Mouse (Mus musculus) CH12.LX (cell line): Measurements from ENCODE around the gene Samsn1.

Experiments used
- ELF1 ChIP-seq: IDR thresholded peaks from 2 replicates; pipeline ENCODE4 v1.6.1; 2014; ENCODE audit warnings: low read depth, mild to moderate bottlenecking, inconsistent platforms, low read length, improper control_type of control experiment
- EP300 ChIP-seq: IDR thresholded peaks from 2 replicates; pipeline ENCODE4 v1.6.1; 2011; ENCODE audit warnings: low read length, improper control_type of control experiment
- ETS1 ChIP-seq: conservative IDR thresholded peaks from 2 replicates; pipeline ENCODE4 v1.6.1; 2012; ENCODE audit warnings: low read depth, mild to moderate bottlenecking, inconsistent platforms, low read length, improper control_type of control experiment, moderate library complexity
- KAT2A ChIP-seq: IDR thresholded peaks from 2 replicates; pipeline ENCODE4 v1.6.1; 2012; ENCODE audit warnings: low read length, improper control_type of control experiment, inconsistent platforms; ENCODE audit not compliant: insufficient replicate concordance
- MAX ChIP-seq: IDR thresholded peaks from 2 replicates; pipeline ENCODE4 v1.6.1; 2011; ENCODE audit warnings: low read length, improper control_type of control experiment
- POLR2AphosphoS2 ChIP-seq: IDR thresholded peaks from 2 replicates; pipeline ENCODE4 v1.6.1; 2011; ENCODE audit warnings: low read depth, low read length, improper control_type of control experiment
- USF2 ChIP-seq: conservative IDR thresholded peaks from 2 replicates; pipeline ENCODE4 v1.6.1; 2011; ENCODE audit warnings: low read depth, low read length, improper control_type of control experiment

DNA sequence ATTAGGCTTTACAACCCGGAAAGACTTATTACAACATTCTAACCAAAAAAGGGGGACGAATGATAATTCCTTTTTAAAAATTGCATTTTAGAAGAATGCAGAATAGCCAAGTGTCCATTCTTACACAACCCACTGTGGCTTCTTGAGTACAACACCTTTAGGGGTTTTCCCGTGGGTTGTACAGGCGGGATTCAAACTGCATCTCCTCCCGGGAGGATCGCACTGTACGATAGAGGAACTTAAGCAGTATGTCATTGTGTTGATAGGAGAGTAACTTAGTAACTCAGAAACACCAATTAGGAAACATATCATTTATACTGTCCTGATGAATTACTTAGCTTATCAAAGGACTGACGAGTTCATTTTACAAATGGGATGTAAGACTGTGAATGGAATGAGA is 149.8 kb downstream of the Samsn1 start:
- TF ChIP-seq ETS1 = no peak
- no peak for TF ChIP-seq POLR2AphosphoS2
- no peak for TF ChIP-seq MAX
- TF ChIP-seq EP300 = no peak
- no peak for TF ChIP-seq KAT2A
- TF ChIP-seq ELF1 = no peak
- TF ChIP-seq USF2 = no peak
